Mouse (Mus musculus) frontal cortex, adult 2 months (tissue): Measurements from ENCODE around the gene Gtf2ird1. TPM values are rescaled to one million over a fixed set of nuclear protein-coding genes. Genes with fewer than 3 reads are reported as not detected.
"Not testable (repeated sequence)": the region's sequence is repeated elsewhere in the genome, so short reads cannot be mapped to it uniquely, and the experiment has no call there.

Source experiments
- DNase-seq, 2 experiments: peaks; one replicate each; pipeline ENCODE4 v3.0.0; 2022; ENCODE audit warnings: low spot score in 1 of 2; ENCODE audit errors: extremely low spot score in 1 of 2
- polyA plus RNA-seq: library from polyadenylated mRNA; depleted of rRNA; stranded (reverse); fragments of >200 nt; gene quantifications from 2 replicates; pipeline ENCODE4 v1.2.3, GENCODE M21; 2012

The Gtf2ird1 gene
- polyA plus RNA-seq, 1 experiment: 44.4 TPM

- DNase-seq: not testable (repeated sequence)
These were observed 9.8 kb downstream of the Gtf2ird1 start for GRCm38 (mm10) chr5:134446755-134447154.

GRCm38 (mm10) chr5:134445895-134446294 is 10.6 kb downstream of the Gtf2ird1 start:
- no peak for DNase-seq

GRCm38 (mm10) chr5:134445208-134445831 is 11.2 kb downstream of the Gtf2ird1 start:
- no peak for DNase-seq

DNA sequence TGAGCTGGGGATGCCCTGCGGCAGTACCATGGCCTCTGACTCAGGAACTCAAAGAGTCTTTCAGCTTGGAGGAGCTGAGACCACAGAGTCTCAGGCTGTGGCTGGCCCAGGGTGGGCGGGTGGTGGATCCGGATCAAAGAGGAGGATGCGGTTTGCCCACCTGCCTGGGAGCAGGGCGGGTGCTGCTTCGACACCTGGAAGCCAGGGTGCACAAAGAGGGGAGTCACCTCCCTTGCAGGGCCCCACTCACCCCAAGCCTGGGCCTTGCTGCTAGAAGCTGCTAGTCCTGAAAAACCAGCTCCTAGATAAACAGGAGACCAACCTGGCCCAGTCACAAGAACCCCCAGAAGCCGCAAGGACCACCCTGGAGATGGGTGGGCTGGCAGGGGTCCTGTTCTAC is 12.0 kb downstream of the Gtf2ird1 start:
- DNase-seq: no peak

GRCm38 (mm10) chr5:134442066-134442465 is 14.4 kb downstream of the Gtf2ird1 start:
- no peak for DNase-seq

GRCm38 (mm10) chr5:134441105-134441504 is 15.4 kb downstream of the Gtf2ird1 start:
- DNase-seq: no peak

- no peak for DNase-seq
These were observed 16.4 kb downstream of the Gtf2ird1 start for GRCm38 (mm10) chr5:134440098-134440497.

DNA sequence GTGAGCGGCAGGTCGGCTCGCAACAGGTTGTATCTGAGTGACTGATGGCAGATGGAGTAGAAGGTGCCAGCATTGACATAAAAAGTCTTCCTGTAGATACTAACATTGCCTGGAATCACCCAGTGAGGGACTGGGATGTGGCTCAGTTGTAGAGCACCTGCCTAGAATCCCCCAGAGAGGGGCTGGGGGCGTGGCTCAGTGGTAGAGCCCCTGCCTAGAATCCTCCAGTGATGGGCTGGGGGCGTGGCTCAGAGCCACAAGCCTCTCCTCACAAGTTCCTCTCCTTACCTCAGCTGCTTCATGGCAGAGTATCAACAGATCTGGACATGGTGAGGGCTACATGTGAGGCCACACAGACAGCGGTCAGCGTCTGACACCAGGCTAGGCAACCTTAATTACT is 17.0 kb downstream of the Gtf2ird1 start:
- DNase-seq: no peak

DNA sequence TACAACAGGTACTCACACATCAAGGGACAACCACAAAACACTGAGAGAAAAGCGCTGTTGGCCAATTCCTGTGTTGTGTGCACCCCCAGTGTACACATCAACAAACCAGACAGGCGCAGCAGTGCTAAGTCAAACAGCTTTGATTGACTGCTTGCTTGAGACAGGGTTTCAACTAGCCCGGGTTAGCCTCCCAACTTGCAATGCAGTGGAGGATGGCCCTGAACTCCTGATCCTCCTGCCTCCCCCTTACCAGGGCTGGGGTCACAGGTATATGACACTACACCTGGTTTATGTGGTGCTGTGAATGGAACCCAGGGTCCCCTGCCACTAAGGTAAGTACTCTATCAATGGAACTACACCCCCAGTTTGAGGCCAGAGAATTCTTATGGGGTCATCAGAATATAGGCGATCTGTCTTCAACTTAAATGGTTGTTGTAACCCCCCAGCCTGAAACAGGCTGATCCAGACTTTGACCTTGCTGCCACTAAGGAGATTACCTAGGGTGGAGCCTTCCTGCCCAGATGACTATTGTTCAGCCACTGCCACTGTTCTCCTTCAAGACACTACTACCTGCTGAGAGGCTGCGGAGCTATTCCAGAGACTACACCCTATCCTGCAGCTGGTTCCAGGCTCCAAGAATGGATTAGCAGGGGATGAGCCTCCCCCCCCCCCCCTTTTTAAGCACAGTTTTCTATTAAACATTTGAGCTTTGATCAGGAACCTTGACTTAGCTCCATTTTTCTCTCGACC is 17.7 kb downstream of the Gtf2ird1 start:
- DNase-seq: no peak

GRCm38 (mm10) chr5:134437459-134437827 is 19.1 kb downstream of the Gtf2ird1 start:
- DNase-seq: peak in 1 of 2 experiments; percentile 35

DNA sequence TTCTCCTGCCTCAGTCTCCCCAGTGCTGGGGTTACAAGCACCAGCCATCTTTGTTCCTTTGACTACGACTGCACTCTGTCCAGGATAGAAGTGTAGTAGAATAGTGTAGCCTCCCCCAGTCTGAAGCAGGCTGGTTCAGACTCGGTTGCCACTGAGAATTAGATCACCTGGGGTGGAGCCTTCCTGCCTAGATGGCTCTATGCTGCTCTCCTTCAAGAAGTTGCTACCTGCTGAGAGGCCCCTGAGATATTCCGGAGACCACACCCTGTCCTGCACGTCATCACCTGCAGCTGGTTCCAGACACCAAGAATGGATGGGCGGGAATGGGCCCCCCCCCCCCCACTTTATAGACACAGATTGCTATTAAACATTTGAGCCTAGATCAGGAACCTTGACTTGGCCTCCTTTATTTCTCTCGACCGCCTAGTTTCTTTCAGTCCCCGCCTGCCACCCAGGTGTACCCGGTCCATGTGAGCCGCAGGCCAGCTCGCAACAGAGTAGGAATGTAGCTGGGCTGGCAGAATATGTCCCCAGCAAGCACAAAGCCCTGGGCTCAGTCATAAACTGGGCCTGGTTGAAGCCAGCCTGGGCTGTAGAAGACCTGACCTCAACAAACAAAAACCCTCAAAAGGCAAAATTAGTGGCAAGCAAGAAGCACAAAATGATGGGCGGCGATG is 19.6 kb downstream of the Gtf2ird1 start:
- DNase-seq: no peak

DNA sequence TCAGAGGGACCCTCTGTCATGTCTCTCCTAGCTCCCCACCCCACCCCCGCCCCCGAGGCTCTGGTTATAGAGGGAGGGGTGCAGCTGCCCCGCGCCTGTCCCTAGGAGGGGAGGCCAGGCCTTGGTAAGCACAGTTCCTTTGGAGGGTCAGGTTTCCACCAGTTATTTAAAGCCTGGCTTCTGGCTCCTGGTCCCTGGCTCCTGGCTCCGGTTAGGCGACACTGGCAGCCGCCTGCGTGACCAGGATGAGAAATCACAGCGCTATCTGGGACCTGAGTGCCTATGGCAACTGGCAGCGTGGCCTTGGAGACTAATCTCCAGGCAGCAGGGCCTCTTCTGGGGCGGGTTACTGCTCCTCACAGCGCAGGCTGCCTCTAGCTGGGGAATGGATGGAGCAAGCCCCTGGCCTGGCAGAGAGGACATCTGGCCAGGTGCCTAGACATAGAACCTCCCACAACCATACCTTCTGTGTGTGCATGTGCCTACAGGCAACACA is 20.6 kb downstream of the Gtf2ird1 start:
- DNase-seq: peak in 1 of 2 experiments; percentile 27

GRCm38 (mm10) chr5:134433137-134433536 is 23.4 kb downstream of the Gtf2ird1 start:
- DNase-seq: no peak

GRCm38 (mm10) chr5:134430087-134430486 is 26.4 kb downstream of the Gtf2ird1 start:
- DNase-seq: no peak

- peak; percentile 73 to 86 for DNase-seq
These were observed 28.9 kb downstream of the Gtf2ird1 start for GRCm38 (mm10) chr5:134427664-134428063.

DNA sequence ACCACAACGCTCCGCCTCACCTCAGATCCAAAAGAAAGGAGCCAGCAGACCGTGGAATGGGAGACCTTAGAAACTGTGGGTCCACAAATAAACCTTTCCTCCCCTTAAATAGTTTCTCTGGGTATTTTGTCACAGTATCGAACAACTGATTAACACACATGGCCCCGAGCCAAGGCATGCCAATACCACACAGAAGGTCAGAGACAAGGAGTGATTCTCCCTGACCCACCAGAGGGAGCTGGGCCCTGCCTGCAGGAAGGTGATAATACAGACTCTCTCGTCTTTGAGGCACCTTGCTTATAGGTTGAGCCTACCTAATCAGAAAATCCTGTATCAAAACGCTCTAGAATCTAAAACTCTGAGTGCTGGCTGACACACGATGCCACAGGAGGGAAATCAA is 30.9 kb downstream of the Gtf2ird1 start:
- DNase-seq: no peak

DNA sequence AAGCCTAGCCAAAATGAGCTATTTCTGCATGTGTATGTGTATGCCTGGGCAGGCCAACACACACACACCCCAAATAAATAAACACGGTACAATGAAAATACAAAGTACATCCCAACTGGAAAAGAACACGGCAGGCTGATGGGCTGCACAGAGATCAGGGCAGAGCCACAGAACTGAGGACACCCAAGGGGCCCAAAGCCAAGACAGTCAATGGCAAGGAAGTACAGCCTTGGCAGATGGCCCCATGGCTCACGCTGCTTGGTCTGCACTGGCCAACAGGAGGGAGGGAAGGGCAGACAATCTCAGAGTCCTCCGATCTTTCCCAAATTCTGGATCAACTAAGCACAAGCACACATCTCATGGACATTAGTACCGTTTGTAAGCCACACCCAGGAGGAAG is 32.6 kb downstream of the Gtf2ird1 start:
- peak in 1 of 2 experiments; percentile 20 for DNase-seq

DNA sequence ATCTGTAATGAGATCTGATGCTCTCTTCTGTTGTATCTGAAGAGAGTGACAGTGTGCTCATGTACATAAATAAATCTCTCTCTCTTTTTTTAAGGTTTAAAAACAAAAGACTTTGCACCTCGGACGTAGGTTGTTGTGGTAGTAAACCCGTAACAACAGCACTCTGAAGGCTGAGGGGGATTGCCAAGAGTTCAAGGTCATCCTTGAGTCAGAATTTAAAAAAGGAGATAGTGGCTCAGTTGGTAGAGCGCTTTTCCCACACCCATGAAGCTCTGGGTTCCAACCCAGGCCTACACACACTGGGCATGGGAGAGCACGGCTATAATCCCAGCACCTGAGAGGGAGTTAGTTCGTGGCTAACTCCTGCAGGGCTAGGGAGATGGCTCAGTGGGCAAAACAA is 33.1 kb downstream of the Gtf2ird1 start:
- no peak for DNase-seq

DNA sequence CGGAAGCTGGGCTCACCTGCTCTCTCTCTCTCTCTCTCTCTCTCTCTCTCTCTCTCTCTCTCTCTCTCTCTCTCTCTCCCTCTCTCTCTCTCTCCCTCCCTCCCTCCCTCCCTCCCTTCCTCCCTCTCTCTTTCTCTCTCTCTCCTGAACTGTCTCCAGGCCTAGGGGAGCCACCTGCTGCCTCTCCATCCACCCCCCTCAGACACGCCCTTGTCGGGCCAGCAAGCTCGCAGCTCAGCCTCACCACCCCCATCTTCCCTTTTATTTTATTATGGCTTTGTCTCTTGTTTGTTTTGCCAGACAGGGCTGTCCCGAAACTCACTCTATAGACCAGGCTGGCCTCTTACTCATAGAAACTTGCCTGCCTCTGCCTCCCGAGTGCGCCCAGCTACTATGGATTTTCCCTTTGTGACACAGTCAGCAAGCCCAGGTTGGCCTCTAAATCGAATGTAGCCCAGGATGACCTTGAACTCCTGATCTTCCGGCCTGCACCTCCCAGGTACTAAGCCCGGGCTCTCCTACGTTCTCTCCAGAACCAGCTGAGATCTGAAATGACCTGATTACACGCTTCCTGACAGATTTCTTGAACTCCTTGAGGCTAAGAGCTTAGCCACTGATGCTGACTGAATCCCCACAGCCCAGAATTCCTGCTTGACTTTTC is 34.1 kb downstream of the Gtf2ird1 start:
- DNase-seq: no peak

DNA sequence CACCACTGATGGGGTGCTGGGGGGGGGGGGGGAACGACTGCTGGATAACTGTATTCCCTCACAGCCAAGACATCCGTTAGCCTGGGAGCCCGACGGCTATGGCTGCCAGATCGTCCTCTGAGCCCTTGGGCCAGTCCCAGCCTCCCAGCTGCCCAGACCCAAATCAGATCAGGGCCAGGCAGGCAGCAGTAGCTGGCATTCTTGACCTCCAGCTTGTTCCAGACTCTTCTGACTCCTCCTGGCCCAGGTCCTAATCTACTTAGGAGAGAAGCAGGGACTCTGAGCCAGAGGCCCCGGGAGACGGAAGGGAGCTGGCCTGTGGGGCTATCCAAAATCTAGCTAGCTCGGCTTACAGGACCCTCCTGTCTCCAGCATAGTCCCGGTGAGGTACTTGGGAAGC is 35.5 kb downstream of the Gtf2ird1 start:
- DNase-seq: peak in 1 of 2 experiments; percentile 32

GRCm38 (mm10) chr5:134419700-134420099 is 36.8 kb downstream of the Gtf2ird1 start:
- no peak for DNase-seq
